Mouse (Mus musculus) kidney, postnatal 14 days (tissue): ENCODE measurements around the gene Gtdc1.

Source experiments
- DNase-seq: peaks from one replicate; pipeline ENCODE4 v3.0.0; 2022; ENCODE audit warnings: mixed read lengths

The Gtdc1 gene

GRCm38 (mm10) chr2:44923056-44923883 lies 4.2 kb downstream of the Gtdc1 start:
- no peak for DNase-seq

- no peak for DNase-seq
Observed at GRCm38 (mm10) chr2:44922500-44922899, 5.0 kb downstream of the Gtdc1 start.

GRCm38 (mm10) chr2:44920471-44920870 lies 7.0 kb downstream of the Gtdc1 start:
- no peak for DNase-seq

- DNase-seq: no peak
Observed at GRCm38 (mm10) chr2:44919326-44919725, 8.1 kb downstream of the Gtdc1 start.

GRCm38 (mm10) chr2:44918737-44919136 lies 8.7 kb downstream of the Gtdc1 start:
- no peak for DNase-seq

- DNase-seq: no peak
Observed at GRCm38 (mm10) chr2:44916286-44916685, 11.2 kb downstream of the Gtdc1 start.

- DNase-seq: no peak
Observed at GRCm38 (mm10) chr2:44897801-44898200, 29.7 kb downstream of the Gtdc1 start.

GRCm38 (mm10) chr2:44873718-44874117 lies 53.7 kb downstream of the Gtdc1 start:
- no peak for DNase-seq

GRCm38 (mm10) chr2:44864726-44865125 lies 62.7 kb downstream of the Gtdc1 start:
- no peak for DNase-seq

- DNase-seq: no peak
Observed at GRCm38 (mm10) chr2:44854475-44854874, 73.0 kb downstream of the Gtdc1 start.

- DNase-seq: no peak
Observed at GRCm38 (mm10) chr2:44849666-44850065, 77.8 kb downstream of the Gtdc1 start.

GRCm38 (mm10) chr2:44848156-44848555 lies 79.3 kb downstream of the Gtdc1 start:
- DNase-seq: no peak

- no peak for DNase-seq
Observed at GRCm38 (mm10) chr2:44845424-44845823, 82.0 kb downstream of the Gtdc1 start.

- DNase-seq: no peak
Observed at GRCm38 (mm10) chr2:44829753-44830152, 97.7 kb downstream of the Gtdc1 start.

GRCm38 (mm10) chr2:44829346-44829745 lies 98.1 kb downstream of the Gtdc1 start:
- no peak for DNase-seq

GRCm38 (mm10) chr2:44826609-44827008 lies 100.8 kb downstream of the Gtdc1 start:
- no peak for DNase-seq

- DNase-seq: no peak
Observed at GRCm38 (mm10) chr2:44817787-44818186, 109.7 kb downstream of the Gtdc1 start.

GRCm38 (mm10) chr2:44813729-44814128 lies 113.7 kb downstream of the Gtdc1 start:
- no peak for DNase-seq

- DNase-seq: no peak
Observed at GRCm38 (mm10) chr2:44804497-44804896, 123.0 kb downstream of the Gtdc1 start.

GRCm38 (mm10) chr2:44801361-44801760 lies 126.1 kb downstream of the Gtdc1 start:
- no peak for DNase-seq

- DNase-seq: peak; percentile 16
Observed at GRCm38 (mm10) chr2:44791840-44792239, 135.6 kb downstream of the Gtdc1 start.

GRCm38 (mm10) chr2:44791134-44791533 lies 136.3 kb downstream of the Gtdc1 start:
- no peak for DNase-seq

GRCm38 (mm10) chr2:44782746-44783145 lies 144.7 kb downstream of the Gtdc1 start:
- no peak for DNase-seq

- no peak for DNase-seq
Observed at GRCm38 (mm10) chr2:44780961-44781360, 146.5 kb downstream of the Gtdc1 start.

- no peak for DNase-seq
Observed at GRCm38 (mm10) chr2:44763898-44764297, 163.6 kb downstream of the Gtdc1 start.
